Mouse (Mus musculus): ENCODE results near the gene Krit1.
"Not testable (repeated sequence)": the region's sequence is repeated elsewhere in the genome, so short reads cannot be mapped to it uniquely, and the experiment has no call there.

The Krit1 gene

GRCm38 (mm10) chr5:3889201-3889600 is 86.2 kb downstream of the Krit1 start:
- DNase-seq, result no peak

GRCm38 (mm10) chr5:3893459-3894293 is 90.7 kb downstream of the Krit1 start, which contains the start of gene Mterf1a:
Gene Mterf1a (minus strand): TSS chr5:3893933.
- peak; percentile 44 to 56 for DNase-seq

- DNase-seq, result not testable (repeated sequence)
Observed at GRCm38 (mm10) chr5:3894294-3894619, 91.3 kb downstream of the Krit1 start.
